Mouse (Mus musculus) brain, embryonic 14.5 days (tissue): ENCODE data around the gene Ccdc88c.
A peak's percentile ranks its signal among the peaks of the same experiment; 100 is the strongest.

Experiments used
- CTCF ChIP-seq: fragments of 200-500 bp; IDR thresholded peaks from 2 replicates; pipeline ENCODE4 v1.5.1; 2012; ENCODE audit warnings: inconsistent platforms, mild to moderate bottlenecking, moderate library complexity, borderline replicate concordance; ENCODE audit not compliant: insufficient read depth, insufficient read length; ENCODE audit errors: extremely low read depth
- POLR2A ChIP-seq: fragments of 200-500 bp; IDR thresholded peaks from 2 replicates; pipeline ENCODE4 v1.6.1; 2012; ENCODE audit warnings: mild to moderate bottlenecking, inconsistent platforms, borderline replicate concordance; ENCODE audit not compliant: poor library complexity, insufficient read depth, insufficient read length, severe bottlenecking; ENCODE audit errors: extremely low read depth

- TF ChIP-seq CTCF (peak; percentile 6; the same call in 1 of the 2 replicates), POLR2A (no peak)
These were observed 10.9 kb downstream of the Ccdc88c start for GRCm38 (mm10) chr12:101017971-101018371.
